Mouse (Mus musculus) neural tube, embryonic 10.5 days (tissue): Measurements from ENCODE around the gene Palmd.

Experiments
- DNase-seq: peaks from one replicate; pipeline ENCODE4 v3.0.0-alpha.2; 2017; ENCODE audit warnings: low spot score; ENCODE audit errors: extremely low spot score

The Palmd gene

GRCm38 (mm10) chr3:116892872-116893271 lies 75.9 kb downstream of the Palmd start:
- DNase-seq, result no peak

DNA sequence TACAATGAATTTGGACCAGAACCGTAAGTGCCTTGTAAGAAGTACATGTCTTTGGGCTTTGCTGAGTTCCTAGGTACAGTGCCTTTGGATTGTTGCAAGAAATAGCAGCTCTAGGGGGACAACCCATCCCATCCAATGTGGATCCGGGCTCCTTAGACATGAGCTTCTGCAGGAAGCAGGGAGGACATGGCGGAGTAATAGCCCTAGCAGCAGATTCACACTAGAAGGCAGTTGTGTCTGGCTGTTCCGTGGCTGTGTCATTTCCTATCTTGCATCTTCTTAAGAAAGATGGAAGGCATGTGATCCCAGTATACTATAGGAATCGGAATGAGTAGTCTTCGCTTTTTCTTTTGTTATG lies 76.6 kb downstream of the Palmd start:
- no peak for DNase-seq

GRCm38 (mm10) chr3:116891436-116892205 lies 77.2 kb downstream of the Palmd start:
- DNase-seq, result no peak

- DNase-seq, result no peak
These were observed 78.2 kb downstream of the Palmd start for GRCm38 (mm10) chr3:116890576-116890975.

GRCm38 (mm10) chr3:116889358-116889757 lies 79.4 kb downstream of the Palmd start:
- no peak for DNase-seq

DNA sequence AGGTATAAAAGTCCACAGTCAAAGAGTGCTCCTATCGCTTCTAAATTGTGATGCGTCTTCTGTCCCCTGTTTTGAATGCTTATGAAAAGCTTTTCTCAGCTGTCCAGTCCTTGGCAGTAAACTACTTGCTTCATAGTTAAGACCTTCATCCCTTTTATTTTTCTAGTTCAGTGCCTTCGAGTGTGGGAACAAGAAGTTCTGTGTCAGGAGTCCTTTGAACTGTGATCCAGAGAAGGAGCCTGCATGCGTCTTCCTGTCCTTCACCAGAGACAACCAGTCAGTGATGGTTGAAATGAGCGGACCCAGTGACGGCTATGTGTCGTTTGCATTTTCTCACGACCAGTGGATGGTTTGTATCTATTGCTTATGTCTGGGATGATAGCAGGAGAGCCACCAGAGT lies 83.8 kb downstream of the Palmd start:
- DNase-seq, result no peak

DNA sequence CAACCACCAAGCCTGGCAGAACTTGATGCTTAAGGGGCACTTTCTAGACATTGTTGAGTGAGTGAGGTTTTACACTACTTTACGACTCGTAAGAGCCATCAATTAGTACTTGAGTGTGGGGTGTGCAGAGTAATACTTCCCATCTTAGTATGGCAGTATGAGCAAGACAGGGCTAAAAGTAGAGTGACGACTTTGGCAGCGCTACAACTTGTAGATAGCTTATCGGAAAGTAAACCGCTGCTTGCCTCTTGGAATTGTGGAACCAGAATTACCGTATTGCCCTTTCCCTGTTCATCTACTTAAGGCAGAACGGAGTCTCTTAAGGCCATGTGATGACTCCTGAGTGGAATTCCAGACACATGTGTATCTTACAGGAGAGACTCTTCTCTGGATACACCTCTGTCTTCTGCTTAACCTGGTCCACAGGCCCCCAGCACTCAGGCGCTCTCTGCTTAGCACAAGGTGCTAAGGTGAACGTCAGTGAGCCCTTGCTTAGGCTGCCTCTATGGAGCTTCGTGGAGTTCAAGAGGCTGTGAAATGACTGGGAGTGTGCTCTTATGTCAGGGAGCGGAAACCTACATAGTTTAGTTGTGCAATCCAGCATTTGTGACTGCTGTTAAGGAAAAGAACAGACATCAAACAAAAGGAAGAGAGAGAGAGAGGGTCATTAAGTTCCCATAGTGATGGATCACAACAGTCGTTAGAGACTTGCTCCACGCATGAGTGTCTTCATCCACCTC lies 86.4 kb downstream of the Palmd start:
- no peak for DNase-seq

GRCm38 (mm10) chr3:116870372-116870771 lies 98.4 kb downstream of the Palmd start:
- DNase-seq, result no peak
